ENCODE assay signal across 10 mouse cellular contexts in genomic region chr4:130546798-130547562, GRCm38 (mm10). TPM values are rescaled to one million over a fixed set of nuclear protein-coding genes. Genes with fewer than 3 reads are reported as not detected.
DNase-seq lines count a peak whose midpoint lies in the region; ATAC-seq lines count a peak whose summit lies in the region.
"Had no signal": no experiment of that assay in that cellular context is flagged by ENCODE, and none has a peak within 500 bp of the region (broad histone marks: within the 10 kb centered on the region; RNA-seq: fewer than 3 reads in every experiment).

No protein-coding gene starts in this region.

- WGBS in forebrain, embryonic 12.5 days, result 10% methylated on average over 13 of the region's 13 CpGs
- WGBS in midbrain, embryonic 10.5 days, result 10% methylated on average over 13 of the region's 13 CpGs

- H3K9ac ChIP-seq in forebrain, embryonic 12.5 days, result peak overlapping the region; percentile 33; the same call in 1 of the 2 replicates
- H3K9ac ChIP-seq: heart, embryonic 15.5 days; liver, embryonic 13.5 days had no signal

- H3K4me1 ChIP-seq in forebrain, embryonic 12.5 days, result peaks cover 85% of the 10 kb centered on the region
- peaks cover 91% of the 10 kb centered on the region for H3K4me1 ChIP-seq in midbrain, embryonic 10.5 days
- H3K4me1 ChIP-seq: liver, embryonic 13.5 days had no signal

- H3K9me3 ChIP-seq in forebrain, embryonic 12.5 days, result peaks cover 4% of the 10 kb centered on the region; the same call in 1 of the 2 replicates
- H3K9me3 ChIP-seq in midbrain, embryonic 10.5 days (replicated peaks), result no peaks in the 10 kb centered on the region
- H3K9me3 ChIP-seq: heart, embryonic 15.5 days; liver, embryonic 13.5 days had no signal

- H3K27me3 ChIP-seq in forebrain, embryonic 12.5 days, result no peaks in the 10 kb centered on the region
- no peaks in the 10 kb centered on the region for H3K27me3 ChIP-seq in midbrain, embryonic 10.5 days (ENCODE audit: low read depth, poor library complexity, severe bottlenecking)
- H3K27me3 ChIP-seq: heart, embryonic 15.5 days; liver, embryonic 13.5 days; Patski had no signal

- peak; percentile 42 for DNase-seq in MN1 (ENCODE audit: low spot score)
- peak; percentile 81 to 88 for DNase-seq in cerebellum, adult 18-20 months
- peak; percentile 91 for DNase-seq in midbrain, embryonic 10.5 days (ENCODE audit: low spot score)
- DNase-seq in thymus, postnatal 14 days, result no peak
- DNase-seq in urinary bladder, adult 18-20 months (ENCODE audit: low spot score in 2 of 2), result no peak
- DNase-seq: liver, embryonic 13.5 days had no signal

- no peaks in the 10 kb centered on the region for H3K36me3 ChIP-seq in forebrain, embryonic 12.5 days (replicated peaks)
- H3K36me3 ChIP-seq in midbrain, embryonic 10.5 days, result peaks cover 9% of the 10 kb centered on the region
- H3K36me3 ChIP-seq: heart, embryonic 15.5 days; liver, embryonic 13.5 days had no signal

- H3K4me2 ChIP-seq in forebrain, embryonic 12.5 days, result peak overlapping the region; percentile 17; the same call in 1 of the 2 replicates
- H3K4me2 ChIP-seq: heart, embryonic 15.5 days; liver, embryonic 13.5 days had no signal

- peak overlapping the region; percentile 90 for H3K27ac ChIP-seq in forebrain, embryonic 12.5 days
- peak overlapping the region; percentile 87 for H3K27ac ChIP-seq in midbrain, embryonic 10.5 days (replicated peaks)
- H3K27ac ChIP-seq: heart, embryonic 15.5 days; liver, embryonic 13.5 days had no signal

- peak; percentile 82 for ATAC-seq in forebrain, embryonic 12.5 days (ENCODE audit: low FRiP score)
- ATAC-seq in frontal cortex, adult (ENCODE audit: low TSS enrichment), result no peak
- ATAC-seq: Patski had no signal

- H3K4me3 ChIP-seq in forebrain, embryonic 12.5 days (replicated peaks), result no peak overlapping the region
- peak overlapping the region; percentile 29 for H3K4me3 ChIP-seq in midbrain, embryonic 10.5 days
- H3K4me3 ChIP-seq: heart, embryonic 15.5 days; liver, embryonic 13.5 days had no signal

RNA-seq across cellular contexts. Expression of gene Nkain1, which starts 27.0 kb away (rescaled TPM):
- polyA plus RNA-seq in forebrain, embryonic 12.5 days (2016; fragmentation: Nextera tagmentation; extraction: Ambion mirVana), result 7.0 and 11.0 TPM in 2 replicates
- polyA plus RNA-seq in midbrain, embryonic 10.5 days (2016; fragmentation: Nextera tagmentation; extraction: Ambion mirVana), result 5.1 and 5.9 TPM in 2 replicates
- polyA plus RNA-seq: liver, embryonic 13.5 days had no signal

Comparison
In these comparisons a context has a peak if more than half of its experiments do, and no peak if none do; other contexts are left out.
1. DNase-seq: peak in MN1 (single experiment), cerebellum, adult 18-20 months (2 of 2) and midbrain, embryonic 10.5 days (single experiment); none in thymus, postnatal 14 days (single experiment) and urinary bladder, adult 18-20 months (0 of 2).